Mouse (Mus musculus): Measurements from ENCODE around the gene Trim62. TPM values are rescaled to one million over a fixed set of nuclear protein-coding genes. Genes with fewer than 3 reads are reported as not detected.

Gene Trim62
- 6.8 and 7.1 TPM in 2 replicates for polyA plus RNA-seq (2015; fragmentation: Nextera tagmentation; extraction: Ambion mirVana)

- peak within 1 kb of the TSS; percentile 96 for H3K4me2 ChIP-seq
- H3K9ac ChIP-seq: peak within 1 kb of the TSS; percentile 60
- H3K9me3 ChIP-seq (replicated peaks): no peaks in the 10 kb centered on the region
- 0% methylated on average over 33 of the region's 37 CpGs for WGBS
- H3K27ac ChIP-seq: peak within 1 kb of the TSS; percentile 65
- peaks cover 50% of the 10 kb centered on the region for H3K4me1 ChIP-seq
- H3K36me3 ChIP-seq: peaks cover 5% of the 10 kb centered on the region
- ATAC-seq (replicated peaks; ENCODE audit: low FRiP score): peak; percentile 81
- no peaks in the 10 kb centered on the region for H3K27me3 ChIP-seq
- H3K4me3 ChIP-seq (replicated peaks): peak within 1 kb of the TSS; percentile 63
Measured at GRCm38 (mm10) chr4:128883379-128883781, at the start of gene Trim62. TSS of gene Trim62 (plus strand) at chr4:128883580.

- Histone ChIP-seq H3K4me3 (replicated peaks) (no peak overlapping the region), H3K4me2 (no peak overlapping the region), H3K27ac (peak overlapping the region; percentile 93), H3K9me3 (replicated peaks) (no peaks in the 10 kb centered on the region), H3K4me1 (peaks cover 42% of the 10 kb centered on the region), H3K9ac (no peak overlapping the region), H3K36me3 (no peaks in the 10 kb centered on the region), H3K27me3 (no peaks in the 10 kb centered on the region)
- no peak for ATAC-seq (replicated peaks; ENCODE audit: low FRiP score)
- 40% methylated on average over 5 of the region's 5 CpGs for WGBS
Measured at GRCm38 (mm10) chr4:128838202-128838601, 45.2 kb upstream of the Trim62 start.

GRCm38 (mm10) chr4:128839811-128840738 is 43.3 kb upstream of the Trim62 start:
- peak overlapping the region; percentile 19; the same call in 1 of the 2 replicates for H3K4me2 ChIP-seq
- 27% methylated on average over 16 of the region's 16 CpGs for WGBS
- H3K27me3 ChIP-seq: no peaks in the 10 kb centered on the region
- no peak overlapping the region for H3K9ac ChIP-seq
- H3K9me3 ChIP-seq (replicated peaks): no peaks in the 10 kb centered on the region
- H3K27ac ChIP-seq: peak overlapping the region; percentile 93
- ATAC-seq (replicated peaks; ENCODE audit: low FRiP score): peak; percentile 85
- H3K36me3 ChIP-seq: no peaks in the 10 kb centered on the region
- no peak overlapping the region for H3K4me3 ChIP-seq (replicated peaks)
- H3K4me1 ChIP-seq: peaks cover 48% of the 10 kb centered on the region

GRCm38 (mm10) chr4:128841259-128841658 is 42.1 kb upstream of the Trim62 start:
- no peak for ATAC-seq (replicated peaks; ENCODE audit: low FRiP score)
- 62% methylated on average over 8 of the region's 8 CpGs for WGBS
- peaks cover 59% of the 10 kb centered on the region for H3K4me1 ChIP-seq

GRCm38 (mm10) chr4:128844566-128844965 is 38.8 kb upstream of the Trim62 start:
- Histone ChIP-seq H3K9ac (no peak overlapping the region), H3K36me3 (no peaks in the 10 kb centered on the region), H3K27me3 (no peaks in the 10 kb centered on the region), H3K4me2 (no peak overlapping the region), H3K4me3 (replicated peaks) (no peak overlapping the region), H3K4me1 (peaks cover 45% of the 10 kb centered on the region), H3K9me3 (replicated peaks) (no peaks in the 10 kb centered on the region), H3K27ac (no peak overlapping the region)
- no peak for ATAC-seq (replicated peaks; ENCODE audit: low FRiP score)
- 43% methylated on average over 13 of the region's 13 CpGs for WGBS

More at GRCm38 (mm10) chr4:128841259-128841658, 42.1 kb upstream of the Trim62 start:
- H3K27me3 ChIP-seq: no peaks in the 10 kb centered on the region
- no peak overlapping the region for H3K4me2 ChIP-seq
- peak overlapping the region; percentile 93 for H3K27ac ChIP-seq
- no peaks in the 10 kb centered on the region for H3K9me3 ChIP-seq (replicated peaks)
- no peak overlapping the region for H3K9ac ChIP-seq
- H3K36me3 ChIP-seq: no peaks in the 10 kb centered on the region
- H3K4me3 ChIP-seq (replicated peaks): no peak overlapping the region

- no peak overlapping the region for H3K4me2 ChIP-seq
- 74% methylated on average over 12 of the region's 12 CpGs for WGBS
- no peaks in the 10 kb centered on the region for H3K27me3 ChIP-seq
- H3K9ac ChIP-seq: no peak overlapping the region
- no peak for ATAC-seq (replicated peaks; ENCODE audit: low FRiP score)
- no peak overlapping the region for H3K4me3 ChIP-seq (replicated peaks)
- H3K9me3 ChIP-seq (replicated peaks): no peaks in the 10 kb centered on the region
- H3K4me1 ChIP-seq: peaks cover 36% of the 10 kb centered on the region
- H3K27ac ChIP-seq: no peak overlapping the region
- no peaks in the 10 kb centered on the region for H3K36me3 ChIP-seq
Measured at GRCm38 (mm10) chr4:128845367-128845973, 37.9 kb upstream of the Trim62 start.

GRCm38 (mm10) chr4:128848961-128849360 is 34.4 kb upstream of the Trim62 start:
- H3K27me3 ChIP-seq: no peaks in the 10 kb centered on the region
- H3K4me1 ChIP-seq: peaks cover 29% of the 10 kb centered on the region
- H3K9ac ChIP-seq: no peak overlapping the region
- no peak for ATAC-seq (replicated peaks; ENCODE audit: low FRiP score)
- WGBS: 94% methylated on average over 3 of the region's 3 CpGs
- no peak overlapping the region for H3K27ac ChIP-seq
- no peak overlapping the region for H3K4me3 ChIP-seq (replicated peaks)
- H3K9me3 ChIP-seq (replicated peaks): no peaks in the 10 kb centered on the region
- H3K4me2 ChIP-seq: no peak overlapping the region
- H3K36me3 ChIP-seq: no peaks in the 10 kb centered on the region

- Histone ChIP-seq H3K27me3 (no peaks in the 10 kb centered on the region), H3K4me2 (no peak overlapping the region), H3K4me1 (peaks cover 26% of the 10 kb centered on the region), H3K4me3 (replicated peaks) (no peak overlapping the region), H3K9ac (no peak overlapping the region), H3K9me3 (replicated peaks) (no peaks in the 10 kb centered on the region), H3K27ac (no peak overlapping the region), H3K36me3 (no peaks in the 10 kb centered on the region)
- no peak for ATAC-seq (replicated peaks; ENCODE audit: low FRiP score)
- 75% methylated on average over 7 of the region's 7 CpGs for WGBS
Measured at GRCm38 (mm10) chr4:128849686-128850085, 33.7 kb upstream of the Trim62 start.

- no peak overlapping the region for H3K4me3 ChIP-seq (replicated peaks)
- H3K9ac ChIP-seq: no peak overlapping the region
- ATAC-seq (replicated peaks; ENCODE audit: low FRiP score): no peak
- peaks cover 17% of the 10 kb centered on the region for H3K4me1 ChIP-seq
- WGBS: 83% methylated on average over 12 of the region's 12 CpGs
- H3K27ac ChIP-seq: no peak overlapping the region
- no peaks in the 10 kb centered on the region for H3K9me3 ChIP-seq (replicated peaks)
- no peaks in the 10 kb centered on the region for H3K36me3 ChIP-seq
- H3K27me3 ChIP-seq: no peaks in the 10 kb centered on the region
- no peak overlapping the region for H3K4me2 ChIP-seq
Measured at GRCm38 (mm10) chr4:128852266-128852887, 31.0 kb upstream of the Trim62 start.

- no peak for ATAC-seq (replicated peaks; ENCODE audit: low FRiP score)
- Histone ChIP-seq H3K4me2 (no peak overlapping the region), H3K27ac (0 out of 2 replicates have a peak overlapping the region, but pooled peaks have one; percentile 13), H3K36me3 (no peaks in the 10 kb centered on the region), H3K9ac (no peak overlapping the region), H3K4me1 (peaks cover 18% of the 10 kb centered on the region), H3K9me3 (replicated peaks) (no peaks in the 10 kb centered on the region), H3K27me3 (no peaks in the 10 kb centered on the region), H3K4me3 (replicated peaks) (no peak overlapping the region)
- WGBS: 55% methylated on average over 11 of the region's 11 CpGs
Measured at GRCm38 (mm10) chr4:128853117-128853516, 30.3 kb upstream of the Trim62 start.

GRCm38 (mm10) chr4:128855613-128856040 is 27.8 kb upstream of the Trim62 start:
- no peak overlapping the region for H3K27ac ChIP-seq

More at GRCm38 (mm10) chr4:128855613-128856040, 27.8 kb upstream of the Trim62 start:
- Histone ChIP-seq H3K4me1 (peaks cover 18% of the 10 kb centered on the region), H3K4me2 (no peak overlapping the region), H3K36me3 (no peaks in the 10 kb centered on the region), H3K27me3 (no peaks in the 10 kb centered on the region), H3K9me3 (replicated peaks) (no peaks in the 10 kb centered on the region), H3K9ac (no peak overlapping the region), H3K4me3 (replicated peaks) (no peak overlapping the region)
- peak; percentile 71 for ATAC-seq (replicated peaks; ENCODE audit: low FRiP score)
- 67% methylated on average over 4 of the region's 4 CpGs for WGBS
